Mouse (Mus musculus): ENCODE results near the gene Sf3a2. TPM values are rescaled to one million over a fixed set of nuclear protein-coding genes. Genes with fewer than 3 reads are reported as not detected.
"Not testable (repeated sequence)": the region's sequence is repeated elsewhere in the genome, so short reads cannot be mapped to it uniquely, and the experiment has no call there.

Sf3a2 gene
- total RNA-seq, 4 experiments from 2014 or later, result 25.0 to 33.0 (median 31.5) TPM

- no peak for DNase-seq (ENCODE audit: low spot score)
These were observed 6.3 kb downstream of the Sf3a2 start for GRCm38 (mm10) chr10:80804340-80804739.

- DNase-seq (ENCODE audit: low spot score), result no peak
These were observed 6.9 kb downstream of the Sf3a2 start, which contains the start of gene Amh for GRCm38 (mm10) chr10:80804916-80805315. Gene Amh (plus strand): TSS chr10:80805243.

GRCm38 (mm10) chr10:80805322-80805721 lies 7.3 kb downstream of the Sf3a2 start:
- no peak for DNase-seq (ENCODE audit: low spot score)

- peak; percentile 47 for DNase-seq (ENCODE audit: low spot score)
These were observed 7.9 kb downstream of the Sf3a2 start for GRCm38 (mm10) chr10:80805925-80806324.

- DNase-seq (ENCODE audit: low spot score), result no peak
These were observed 8.5 kb downstream of the Sf3a2 start for GRCm38 (mm10) chr10:80806341-80807056.

GRCm38 (mm10) chr10:80807057-80807627 lies 9.1 kb downstream of the Sf3a2 start:
- DNase-seq (ENCODE audit: low spot score), result peak; percentile 66

GRCm38 (mm10) chr10:80808099-80808984 lies 10.3 kb downstream of the Sf3a2 start:
- DNase-seq (ENCODE audit: low spot score), result no peak

- DNase-seq (ENCODE audit: low spot score), result no peak
These were observed 11.1 kb downstream of the Sf3a2 start for GRCm38 (mm10) chr10:80808985-80809632.

GRCm38 (mm10) chr10:80810084-80810483 lies 12.1 kb downstream of the Sf3a2 start:
- no peak for DNase-seq (ENCODE audit: low spot score)

- DNase-seq (ENCODE audit: low spot score), result no peak
These were observed 14.5 kb downstream of the Sf3a2 start for GRCm38 (mm10) chr10:80812391-80813041.

- DNase-seq (ENCODE audit: low spot score), result no peak
These were observed 15.4 kb downstream of the Sf3a2 start, which contains the start of gene Jsrp1 for GRCm38 (mm10) chr10:80813366-80813765. Gene Jsrp1 (minus strand): TSS chr10:80813498.

- no peak for DNase-seq (ENCODE audit: low spot score)
These were observed 16.8 kb downstream of the Sf3a2 start for GRCm38 (mm10) chr10:80814800-80815199.

- not testable (repeated sequence) for DNase-seq (ENCODE audit: low spot score)
These were observed 18.3 kb downstream of the Sf3a2 start for GRCm38 (mm10) chr10:80816303-80816702.

- DNase-seq (ENCODE audit: low spot score), result no peak
These were observed 19.2 kb downstream of the Sf3a2 start for GRCm38 (mm10) chr10:80817164-80817563.

- DNase-seq (ENCODE audit: low spot score), result not testable (repeated sequence)
These were observed 20.0 kb downstream of the Sf3a2 start for GRCm38 (mm10) chr10:80817955-80818354.

- DNase-seq (ENCODE audit: low spot score), result no peak
These were observed 20.7 kb downstream of the Sf3a2 start for GRCm38 (mm10) chr10:80818599-80819281.

- no peak for DNase-seq (ENCODE audit: low spot score)
These were observed 21.4 kb downstream of the Sf3a2 start for GRCm38 (mm10) chr10:80819406-80819805.

GRCm38 (mm10) chr10:80821991-80822390 lies 24.0 kb downstream of the Sf3a2 start:
- no peak for DNase-seq (ENCODE audit: low spot score)

GRCm38 (mm10) chr10:80822528-80822927 lies 24.5 kb downstream of the Sf3a2 start:
- DNase-seq (ENCODE audit: low spot score), result no peak

- no peak for DNase-seq (ENCODE audit: low spot score)
These were observed 25.3 kb downstream of the Sf3a2 start for GRCm38 (mm10) chr10:80823316-80823715.

Measured in heart, adult 8-10 months (tissue).